Mouse (Mus musculus): ENCODE results near the gene Iqck.

Iqck gene

DNA sequence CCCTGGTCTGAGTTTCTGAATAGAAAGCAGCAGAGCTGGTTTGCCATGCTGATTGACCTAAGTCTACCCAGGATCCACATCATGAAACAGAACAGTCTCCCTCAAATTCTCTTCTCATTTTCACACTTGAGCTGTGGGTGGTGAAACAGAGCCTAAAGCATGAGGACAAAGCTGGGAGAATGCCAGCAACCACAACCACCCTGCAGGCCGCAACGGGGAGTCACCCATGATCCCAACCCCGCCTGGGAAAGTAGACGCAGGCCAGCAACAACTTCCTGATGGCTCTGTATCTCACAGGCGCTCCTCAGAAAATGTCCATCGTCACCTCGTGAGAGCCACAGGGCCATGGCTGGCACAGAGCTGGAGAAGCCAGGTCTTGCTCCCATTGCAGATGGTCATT lies 4.0 kb upstream of the Iqck start:
- no peak for DNase-seq

- DNase-seq = no peak
Measured at GRCm38 (mm10) chr7:118852611-118853010, 2.9 kb upstream of the Iqck start.

GRCm38 (mm10) chr7:118854606-118855005 lies 946 bp upstream of the Iqck start:
- no peak for DNase-seq

- DNase-seq = no peak
Measured at GRCm38 (mm10) chr7:118855877-118856304, 339 bp downstream of the Iqck start, which contains the start of gene Knop1. TSS of gene Knop1 (minus strand) at chr7:118856254.

DNA sequence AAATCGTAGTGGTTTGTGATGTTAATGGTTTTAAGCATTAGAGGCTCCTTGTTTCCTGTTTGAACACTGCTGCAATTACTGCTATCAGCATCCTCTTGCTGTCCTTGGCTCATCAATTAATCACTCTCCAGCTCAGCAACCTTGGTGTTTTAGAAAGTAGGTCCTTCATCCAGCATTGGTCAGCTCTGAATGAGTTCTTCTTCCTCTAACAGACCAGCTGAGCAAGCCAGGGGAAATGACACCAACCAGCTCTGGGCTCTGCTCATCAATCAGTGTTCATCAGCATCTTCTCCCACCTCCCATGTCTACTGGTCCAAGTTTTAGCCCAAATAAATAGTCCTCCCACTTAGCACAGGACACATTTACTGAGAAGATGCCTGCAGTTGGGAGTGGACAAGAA lies 3.1 kb downstream of the Iqck start:
- no peak for DNase-seq

DNA sequence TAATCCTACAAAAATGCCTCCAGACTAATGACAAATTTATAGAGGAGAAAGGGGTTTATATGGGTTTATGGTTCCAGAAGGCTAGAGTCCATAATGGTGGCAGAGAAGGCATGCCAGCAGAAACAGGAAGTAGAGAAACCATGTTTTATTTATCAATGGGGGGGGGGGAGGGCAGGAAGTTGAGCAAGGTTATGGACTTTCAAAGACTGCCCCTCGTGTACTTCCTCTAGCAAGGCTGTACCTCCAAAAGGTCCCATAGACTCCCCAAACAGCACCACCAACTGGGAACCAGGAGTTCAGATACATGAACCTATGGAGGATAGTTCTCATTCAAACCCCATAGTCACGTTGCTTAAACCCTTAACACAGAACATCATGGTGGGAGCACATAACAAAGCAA lies 9.8 kb downstream of the Iqck start:
- no peak for DNase-seq

- no peak for DNase-seq
Measured at GRCm38 (mm10) chr7:118879466-118880029, 24.0 kb downstream of the Iqck start.

DNA sequence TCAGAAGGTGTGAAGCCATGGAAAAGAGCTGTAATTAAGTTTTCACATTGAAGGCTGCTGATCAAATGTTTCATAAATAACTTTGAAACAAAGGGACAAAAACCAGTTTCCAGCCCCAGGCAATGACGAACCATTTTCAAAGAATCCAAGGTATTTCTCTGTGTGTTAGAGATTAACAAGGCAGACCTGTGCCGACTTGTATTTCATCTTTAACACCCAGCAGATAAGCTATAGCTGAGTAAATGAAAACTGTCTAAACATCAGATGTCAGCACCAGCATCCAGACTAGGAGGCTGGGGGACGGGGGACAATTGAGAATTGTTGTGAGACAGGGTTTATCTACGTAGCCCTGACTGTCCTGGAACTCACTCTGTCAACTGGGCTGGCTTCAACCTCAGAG lies 28.4 kb downstream of the Iqck start:
- no peak for DNase-seq

DNA sequence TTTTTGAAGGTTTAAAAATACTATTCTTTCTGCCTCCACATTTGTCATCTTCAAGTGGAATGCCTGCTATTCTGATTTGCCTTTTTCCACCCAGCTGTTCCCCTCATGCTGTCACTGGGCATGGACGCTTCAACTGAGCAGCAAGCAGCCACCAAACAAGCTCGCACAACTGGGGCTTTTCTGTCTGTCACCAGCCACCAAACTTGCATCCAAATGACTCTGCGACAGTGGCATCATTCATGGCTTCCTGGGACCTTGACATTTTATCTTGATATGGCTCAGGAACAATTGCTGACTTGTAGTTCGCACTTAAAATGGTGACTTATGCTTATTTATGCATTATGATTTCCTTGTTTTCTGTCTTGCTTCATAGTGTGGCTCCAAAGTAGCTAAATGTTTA lies 29.4 kb downstream of the Iqck start:
- no peak for DNase-seq

DNA sequence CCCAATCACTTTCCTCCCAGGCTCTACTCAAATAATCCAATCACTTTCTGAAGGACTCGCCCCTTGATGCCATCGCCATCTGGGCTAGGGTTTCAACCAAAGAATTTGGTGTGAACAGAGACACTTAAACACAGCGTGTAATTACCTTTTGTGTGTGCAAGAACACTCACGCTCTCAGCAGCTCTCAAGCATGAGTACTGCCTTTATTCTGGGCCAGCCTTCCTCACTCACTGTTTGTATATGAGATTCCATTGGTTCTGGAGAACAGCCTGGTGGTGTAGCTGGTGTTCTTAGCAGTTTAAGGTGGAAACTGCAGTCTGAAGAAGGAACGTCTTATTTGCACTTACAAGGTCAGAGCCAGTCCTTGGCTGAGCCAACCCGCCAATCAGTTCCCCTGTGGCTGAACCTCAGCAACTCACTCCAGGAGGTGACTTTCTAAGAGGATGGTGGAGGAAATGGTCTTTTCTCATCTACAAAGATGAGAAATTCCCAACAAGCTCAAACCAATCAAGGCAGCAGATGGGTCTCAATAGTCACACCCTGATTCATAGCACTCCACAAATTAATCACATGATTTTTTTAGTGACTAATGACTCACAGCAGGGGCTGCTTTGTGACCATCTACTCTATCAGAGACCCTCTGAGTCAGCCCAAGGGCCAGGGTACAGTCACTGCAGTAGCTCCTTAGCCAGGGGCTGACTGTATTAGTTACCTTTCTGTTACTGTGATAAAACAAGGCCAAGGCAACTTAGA lies 31.9 kb downstream of the Iqck start:
- no peak for DNase-seq

GRCm38 (mm10) chr7:118889046-118889680 lies 33.6 kb downstream of the Iqck start:
- no peak for DNase-seq

- no peak for DNase-seq
Measured at GRCm38 (mm10) chr7:118895469-118896450, 40.2 kb downstream of the Iqck start.

DNA sequence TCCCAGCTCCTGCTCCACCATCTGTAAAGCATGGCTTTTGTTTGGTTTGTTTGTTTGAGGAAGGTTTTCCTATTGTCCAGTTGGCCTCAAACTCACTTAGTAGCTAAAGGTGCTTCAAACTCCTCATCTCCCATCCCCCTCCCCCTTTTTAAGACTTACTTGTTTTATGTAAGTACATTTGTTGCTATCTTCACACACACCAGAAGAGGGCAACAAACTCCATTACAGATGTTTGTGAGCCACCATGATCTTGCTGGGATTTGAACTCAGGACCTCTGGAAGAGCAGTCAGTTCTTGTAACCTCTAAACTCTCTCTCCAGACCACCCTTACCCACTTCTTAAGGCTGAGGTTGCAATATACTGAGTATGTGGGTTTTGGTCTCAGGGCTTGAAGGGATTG lies 42.5 kb downstream of the Iqck start:
- DNase-seq = no peak

GRCm38 (mm10) chr7:118900090-118900489 lies 44.5 kb downstream of the Iqck start:
- no peak for DNase-seq

GRCm38 (mm10) chr7:118902944-118903343 lies 47.4 kb downstream of the Iqck start:
- no peak for DNase-seq

DNA sequence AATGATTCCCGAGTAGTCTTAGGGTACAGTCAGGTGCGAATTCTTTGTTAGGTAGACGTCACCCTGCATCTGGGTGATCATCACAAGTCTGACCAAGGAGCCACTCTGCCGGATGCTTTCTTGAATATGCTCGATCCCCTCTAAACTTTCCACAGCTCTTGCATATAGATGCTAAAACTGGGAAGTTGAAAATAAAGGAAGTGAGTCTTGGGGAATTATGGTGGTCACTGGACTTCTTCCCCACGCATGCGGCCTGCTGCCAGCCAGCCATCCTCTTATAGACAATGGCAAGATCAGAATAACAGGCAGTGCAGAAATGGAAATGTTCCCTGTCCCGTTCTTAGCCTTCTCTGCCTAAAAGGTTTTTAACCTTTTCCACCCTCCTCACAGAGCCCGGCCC lies 48.3 kb downstream of the Iqck start:
- no peak for DNase-seq

DNA sequence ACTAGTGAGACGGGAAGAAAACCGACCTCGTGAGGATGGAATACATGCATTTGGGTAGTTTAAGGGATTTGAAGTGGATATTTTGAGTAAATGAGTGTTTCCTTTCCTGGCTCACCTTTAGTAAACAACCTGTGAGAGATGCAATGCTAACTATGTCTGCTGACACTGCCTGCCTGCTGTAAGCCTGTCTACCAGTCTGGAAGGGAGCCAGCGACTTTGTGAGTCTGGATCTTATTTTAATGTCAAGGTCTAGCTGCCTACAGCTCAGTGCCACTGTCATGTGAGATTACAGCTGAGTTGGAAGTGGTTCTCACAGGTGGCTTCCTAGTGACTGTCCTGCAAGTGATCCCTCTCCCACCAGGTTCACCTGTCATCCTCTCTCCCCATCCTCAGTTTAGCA lies 49.0 kb downstream of the Iqck start:
- DNase-seq = no peak

DNA sequence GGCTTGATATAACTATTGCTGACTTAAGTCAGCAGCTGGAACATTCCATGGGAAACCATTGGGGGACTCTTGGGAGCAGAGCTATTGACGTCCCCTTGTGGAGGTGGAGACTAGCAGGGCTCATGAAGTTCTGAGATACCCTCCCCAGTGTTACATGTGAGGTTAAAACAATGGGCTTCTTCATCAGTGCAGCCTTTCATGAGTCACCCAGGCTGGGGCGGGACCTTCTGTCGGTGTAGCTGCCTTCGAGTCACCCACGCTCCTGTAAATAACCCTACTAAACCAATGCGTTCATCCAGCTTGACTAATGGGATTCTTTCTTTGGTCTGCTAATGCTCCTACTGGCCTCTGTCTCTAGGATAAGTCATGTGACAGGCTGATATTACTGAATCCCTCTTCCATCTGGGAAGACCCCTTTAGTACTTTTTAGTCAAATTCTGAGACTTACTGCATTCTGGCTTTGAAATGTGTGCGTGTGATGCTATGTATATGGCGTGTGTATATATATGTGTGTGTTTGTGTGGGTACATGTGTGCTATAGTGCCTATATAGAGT lies 53.5 kb downstream of the Iqck start:
- no peak for DNase-seq

- no peak for DNase-seq
Measured at GRCm38 (mm10) chr7:118910464-118910863, 54.9 kb downstream of the Iqck start.

DNA sequence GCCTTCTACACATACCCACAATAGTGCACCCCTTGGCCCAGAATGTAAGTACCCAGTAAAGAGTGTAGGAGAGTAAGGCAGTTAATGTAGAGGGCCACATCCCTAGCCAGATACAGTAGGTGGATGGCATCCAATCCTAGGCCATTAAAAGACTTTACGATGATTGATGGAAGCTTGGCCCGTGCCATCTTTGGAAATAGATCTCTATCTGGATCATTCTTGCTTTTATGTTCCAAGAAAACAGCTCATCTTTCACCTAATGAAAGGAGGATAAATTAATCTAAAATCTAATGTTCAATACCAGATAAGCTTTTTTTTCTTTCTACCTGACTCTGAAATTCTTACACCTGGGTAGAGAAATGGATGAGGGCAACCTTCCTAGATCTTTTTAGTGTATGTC lies 55.6 kb downstream of the Iqck start:
- DNase-seq = no peak

DNA sequence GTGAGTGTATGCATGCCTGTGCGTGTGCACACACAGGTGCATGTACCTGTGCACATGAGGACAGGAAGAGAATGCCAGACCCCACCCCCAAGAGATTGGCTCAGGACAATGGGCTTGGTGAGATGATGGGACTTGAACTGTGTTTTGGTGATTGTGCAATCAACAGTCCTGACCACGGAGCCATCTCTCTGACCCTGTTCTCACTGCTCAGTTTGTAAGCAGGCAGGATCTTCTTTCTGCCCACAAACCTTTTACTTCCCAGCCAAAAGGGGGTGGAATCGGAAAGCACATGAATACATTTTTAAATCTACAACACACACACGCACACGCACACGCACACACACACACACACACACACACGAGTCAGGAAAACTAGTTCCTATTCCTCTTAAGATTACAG lies 56.0 kb downstream of the Iqck start:
- DNase-seq = no peak

DNA sequence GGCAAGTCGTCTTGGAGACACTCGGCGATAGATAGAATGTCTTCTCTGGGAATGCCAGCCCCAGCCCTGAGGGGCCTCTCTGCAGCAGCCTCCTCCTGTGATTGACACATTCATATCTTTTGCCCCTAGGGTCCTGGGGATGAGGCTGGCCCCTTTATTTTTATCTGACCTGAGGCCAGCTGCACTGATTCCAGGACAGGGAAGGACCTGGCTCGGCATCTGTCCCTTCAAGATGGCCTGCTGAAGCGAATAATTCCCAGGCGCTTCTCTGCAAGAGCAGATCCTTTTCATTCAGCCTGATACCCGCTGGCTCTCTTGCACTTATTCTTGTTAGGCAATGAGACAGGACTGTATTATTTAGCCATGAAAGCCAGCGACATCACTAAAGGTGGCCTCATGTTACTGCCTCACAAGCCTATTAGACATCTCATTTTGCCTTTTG lies 56.5 kb downstream of the Iqck start:
- peak; percentile 11 to 13 for DNase-seq
